Mouse (Mus musculus) intestine, embryonic 16.5 days (tissue): ENCODE data around the gene Tm9sf3. TPM values are rescaled to one million over a fixed set of nuclear protein-coding genes. Genes with fewer than 3 reads are reported as not detected.

Experiments used
- ATAC-seq: fragments of 200-750 bp; cut with Nextera tagmentation; 2 replicates; pipeline ENCODE4 v1.8.0; 2017; ENCODE audit warnings: moderate TSS enrichment, moderate library complexity
- H3K27ac ChIP-seq: fragments of 300-500 bp; sonication (generic); 2 replicates; pipeline ENCODE4 v1.5.1; 2014; ENCODE audit warnings: mild to moderate bottlenecking, low read length
- H3K27me3 ChIP-seq: fragments of 300-500 bp; sonication (generic); replicated peaks from 2 replicates; pipeline ENCODE4 v1.6.1; 2014; ENCODE audit warnings: low read length, control low read depth, mixed read lengths; ENCODE audit not compliant: control insufficient read depth, insufficient read depth
- H3K36me3 ChIP-seq: fragments of 300-500 bp; sonication (generic); 2 replicates; pipeline ENCODE4 v1.6.1; 2014; ENCODE audit warnings: low read length, control low read depth; ENCODE audit not compliant: control insufficient read depth, insufficient read depth
- H3K4me1 ChIP-seq: fragments of 300-500 bp; sonication (generic); 2 replicates; pipeline ENCODE4 v1.6.1; 2014; ENCODE audit warnings: low read length, control low read depth, mixed read lengths; ENCODE audit not compliant: control insufficient read depth, insufficient read depth
- H3K4me2 ChIP-seq: fragments of 300-500 bp; sonication (generic); 2 replicates; pipeline ENCODE4 v1.6.1; 2014; ENCODE audit warnings: low read depth, low read length, control low read depth
- H3K4me3 ChIP-seq: fragments of 300-500 bp; sonication (generic); 2 replicates; pipeline ENCODE4 v1.5.1; 2014; ENCODE audit warnings: mild to moderate bottlenecking, low read length
- H3K9ac ChIP-seq: fragments of 300-500 bp; sonication (generic); 2 replicates; pipeline ENCODE4 v1.6.1; 2014; ENCODE audit warnings: low read depth, low read length
- H3K9me3 ChIP-seq: fragments of 300-500 bp; sonication (generic); 2 replicates; pipeline ENCODE4 v1.6.1; 2016; ENCODE audit warnings: low read length, control low read depth; ENCODE audit not compliant: control insufficient read depth
- WGBS: fragments of 180-500 bp; shearing (Covaris S2); extraction: QIAGEN DNeasy Blood & Tissue Kit; methylation state at CpG from one replicate; pipeline ENCODE4 v1.1.7; 2014; 5-methylcytosine and 5-hydroxymethylcytosine counted together
- polyA plus RNA-seq: library from polyadenylated mRNA; unstranded; fragments of >200 nt; fragmentation: Nextera tagmentation; extraction: Ambion mirVana; gene quantifications from 2 replicates; pipeline ENCODE4 v1.2.1, GENCODE M21; 2015

Gene Tm9sf3
- polyA plus RNA-seq, 1 experiment from 2014 or later, result 130 TPM

DNA sequence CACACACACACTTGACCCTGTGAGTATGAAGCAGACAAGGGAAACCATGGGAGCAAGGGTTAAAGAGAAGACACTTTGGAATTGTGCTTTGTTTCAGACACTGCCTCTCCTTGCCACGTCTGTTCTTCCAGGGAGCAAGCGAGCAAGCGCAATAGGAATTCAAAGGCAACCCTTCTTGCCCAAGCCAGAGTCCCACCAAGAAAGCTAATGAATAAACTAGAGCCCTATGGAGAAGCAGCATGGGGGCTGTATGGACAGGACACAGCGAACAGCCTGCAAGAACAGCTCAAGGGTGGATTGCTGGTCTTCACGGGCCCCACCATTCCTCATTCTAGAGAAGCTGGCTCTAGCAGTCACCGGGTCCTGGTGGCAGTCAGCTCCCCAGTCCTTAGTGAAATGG is 24.8 kb upstream of the Tm9sf3 start:
- H3K36me3 ChIP-seq, result no peaks in the 10 kb centered on the region
- H3K4me3 ChIP-seq, result no peak overlapping the region
- H3K27me3 ChIP-seq, result no peaks in the 10 kb centered on the region
- no peak overlapping the region for H3K9ac ChIP-seq
- H3K4me1 ChIP-seq, result peaks cover 17% of the 10 kb centered on the region
- no peak overlapping the region for H3K27ac ChIP-seq
- no peak overlapping the region for H3K4me2 ChIP-seq
- ATAC-seq, result no peak
- 68% methylated on average over 6 of the region's 6 CpGs for WGBS
- no peaks in the 10 kb centered on the region for H3K9me3 ChIP-seq

DNA sequence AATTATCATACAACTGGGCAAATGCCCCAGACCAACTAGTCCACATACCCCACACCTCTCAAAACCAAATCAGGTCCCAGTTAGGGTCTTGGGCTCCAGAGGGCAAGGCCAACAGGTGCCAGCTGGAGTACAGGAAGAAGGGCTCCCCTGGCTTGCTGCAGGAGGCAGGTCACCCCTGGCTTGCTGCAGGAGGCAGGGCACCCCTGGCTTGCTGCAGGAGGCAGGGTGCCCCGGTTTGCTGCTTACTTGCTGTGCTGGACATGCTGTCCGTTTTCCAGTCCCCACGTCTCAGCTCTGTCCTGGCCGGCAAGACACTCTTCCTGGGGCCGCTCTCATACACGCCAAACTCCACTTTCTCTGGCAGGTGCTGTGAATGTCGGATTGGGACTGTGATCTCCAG is 23.4 kb upstream of the Tm9sf3 start:
- Histone ChIP-seq H3K4me1 (peaks cover 26% of the 10 kb centered on the region), H3K36me3 (no peaks in the 10 kb centered on the region), H3K9me3 (no peaks in the 10 kb centered on the region), H3K4me3 (no peak overlapping the region), H3K27ac (no peak overlapping the region), H3K9ac (no peak overlapping the region), H3K27me3 (no peaks in the 10 kb centered on the region), H3K4me2 (no peak overlapping the region)
- ATAC-seq, result no peak
- 89% methylated on average over 7 of the region's 7 CpGs for WGBS

DNA sequence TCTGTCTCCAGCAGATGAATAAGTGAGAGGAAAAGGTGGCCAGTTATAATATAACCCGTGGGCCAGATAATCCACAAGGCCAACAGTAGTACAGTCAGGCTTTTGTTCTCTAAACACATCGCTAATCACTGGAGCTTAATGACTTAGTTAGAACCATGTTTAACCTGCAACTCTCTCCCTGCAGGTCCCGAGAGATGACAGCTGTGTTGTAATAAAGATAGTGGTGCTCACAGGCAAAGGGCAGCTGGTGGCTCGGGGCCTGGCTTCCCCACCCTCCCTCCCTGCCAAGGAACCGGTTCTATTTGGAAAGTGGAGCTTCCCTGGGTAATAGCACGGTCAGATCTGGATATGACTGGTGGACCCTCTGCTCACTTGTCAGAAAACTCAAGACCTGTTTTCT is 20.7 kb upstream of the Tm9sf3 start:
- H3K27me3 ChIP-seq, result no peaks in the 10 kb centered on the region
- H3K9me3 ChIP-seq, result no peaks in the 10 kb centered on the region
- 27% methylated on average over 6 of the region's 6 CpGs for WGBS
- H3K27ac ChIP-seq, result peak overlapping the region; percentile 56
- peak; percentile 78 for ATAC-seq
- no peak overlapping the region for H3K4me3 ChIP-seq
- no peak overlapping the region for H3K4me2 ChIP-seq
- H3K9ac ChIP-seq, result no peak overlapping the region
- H3K36me3 ChIP-seq, result no peaks in the 10 kb centered on the region
- H3K4me1 ChIP-seq, result peaks cover 26% of the 10 kb centered on the region

DNA sequence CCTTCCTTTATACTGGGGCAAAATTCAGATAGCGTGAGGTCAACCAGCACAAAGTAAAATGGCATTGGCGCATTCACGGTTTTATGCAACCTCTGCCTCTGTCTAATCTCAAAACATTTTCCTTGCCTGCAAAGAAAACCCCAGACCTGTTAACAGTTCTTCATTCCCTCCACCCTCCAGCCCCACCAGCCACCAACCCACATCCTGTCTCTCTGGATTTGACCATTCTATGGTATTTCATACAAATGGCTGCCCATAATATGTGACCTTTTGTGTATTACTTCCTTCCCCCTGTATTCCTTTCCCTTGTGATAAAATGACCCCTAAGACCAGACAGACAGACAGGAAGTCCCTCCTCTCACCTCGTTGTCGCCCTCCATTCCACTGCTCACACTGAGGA is 18.9 kb upstream of the Tm9sf3 start:
- Histone ChIP-seq H3K4me1 (peaks cover 26% of the 10 kb centered on the region), H3K9me3 (no peaks in the 10 kb centered on the region), H3K4me2 (no peak overlapping the region), H3K4me3 (no peak overlapping the region), H3K36me3 (no peaks in the 10 kb centered on the region), H3K9ac (no peak overlapping the region), H3K27ac (no peak overlapping the region), H3K27me3 (no peaks in the 10 kb centered on the region)
- WGBS, result 58% methylated on average over 5 of the region's 5 CpGs
- ATAC-seq, result no peak

DNA sequence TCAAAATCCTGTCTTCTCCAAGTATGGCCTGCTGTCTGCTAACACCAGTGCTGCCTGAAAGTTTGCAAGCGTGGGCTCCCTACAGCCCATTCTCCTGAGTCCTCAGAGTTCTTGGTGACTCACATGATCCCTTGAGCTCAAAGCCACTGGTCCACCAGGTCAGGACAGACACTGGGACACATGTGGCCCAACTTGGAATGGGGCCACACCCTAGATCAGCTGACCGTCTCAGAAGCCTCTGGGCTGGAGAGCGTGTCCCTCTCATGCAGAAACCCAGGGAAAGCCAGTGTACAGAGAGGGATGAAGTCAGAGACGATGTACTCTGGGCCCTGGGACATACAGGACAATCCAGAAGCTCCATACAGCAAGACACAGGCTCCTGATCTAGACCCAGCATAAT is 18.4 kb upstream of the Tm9sf3 start:
- no peaks in the 10 kb centered on the region for H3K36me3 ChIP-seq
- peaks cover 26% of the 10 kb centered on the region for H3K4me1 ChIP-seq
- no peak overlapping the region for H3K4me3 ChIP-seq
- no peaks in the 10 kb centered on the region for H3K9me3 ChIP-seq
- WGBS, result 86% methylated on average over 4 of the region's 4 CpGs
- H3K27ac ChIP-seq, result no peak overlapping the region
- no peak overlapping the region for H3K9ac ChIP-seq
- no peaks in the 10 kb centered on the region for H3K27me3 ChIP-seq
- ATAC-seq, result no peak
- no peak overlapping the region for H3K4me2 ChIP-seq

DNA sequence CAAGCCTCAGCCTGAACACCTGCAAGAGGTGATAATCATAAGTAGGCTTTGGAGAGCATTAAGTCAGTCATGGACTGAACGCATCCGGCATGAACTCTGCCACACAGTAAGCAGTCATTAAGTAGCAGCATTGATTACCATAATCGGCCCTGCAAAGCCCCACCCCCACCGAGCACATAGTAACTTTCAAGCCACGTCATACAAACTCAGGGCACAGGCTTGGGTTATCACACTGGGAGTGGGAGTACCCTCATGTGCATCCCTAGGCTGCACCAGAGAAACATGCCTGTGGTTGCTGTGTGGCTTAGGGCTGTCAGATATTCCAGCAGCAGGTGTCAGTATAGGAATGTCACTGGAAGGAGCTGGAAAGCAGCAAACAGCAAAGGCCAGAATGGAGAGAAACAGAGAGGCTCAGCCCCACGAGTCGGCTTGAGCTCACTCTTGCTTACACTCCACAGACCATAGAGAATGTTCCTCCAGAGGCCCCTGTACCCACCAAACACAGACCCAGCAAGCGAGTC is 16.0 kb upstream of the Tm9sf3 start:
- Histone ChIP-seq H3K4me2 (no peak overlapping the region), H3K36me3 (no peaks in the 10 kb centered on the region), H3K27me3 (no peaks in the 10 kb centered on the region), H3K27ac (no peak overlapping the region), H3K4me1 (peaks cover 16% of the 10 kb centered on the region), H3K9me3 (no peaks in the 10 kb centered on the region), H3K9ac (no peak overlapping the region), H3K4me3 (no peak overlapping the region)
- ATAC-seq, result no peak
- WGBS, result 61% methylated on average over 8 of the region's 8 CpGs

DNA sequence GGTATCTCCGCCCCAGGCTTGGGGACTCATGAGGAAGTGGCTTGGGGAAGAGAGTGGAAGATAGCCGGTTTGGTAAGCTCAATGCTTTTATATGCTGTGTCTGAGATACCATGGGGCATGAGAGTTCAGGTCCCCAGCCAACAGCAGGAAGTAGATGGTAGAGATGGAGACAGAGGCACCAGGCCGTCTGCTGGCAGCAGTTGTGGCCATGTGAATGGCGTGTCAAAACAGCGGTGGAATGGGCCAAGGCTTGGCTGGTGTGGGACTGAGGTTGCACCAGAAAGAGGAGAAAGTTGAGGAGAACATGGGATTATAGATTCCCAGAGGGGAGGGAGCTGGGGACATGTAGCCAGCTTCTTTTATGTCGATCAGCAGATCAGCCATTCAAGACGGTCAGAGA is 14.8 kb upstream of the Tm9sf3 start:
- H3K27me3 ChIP-seq, result no peaks in the 10 kb centered on the region

DNA sequence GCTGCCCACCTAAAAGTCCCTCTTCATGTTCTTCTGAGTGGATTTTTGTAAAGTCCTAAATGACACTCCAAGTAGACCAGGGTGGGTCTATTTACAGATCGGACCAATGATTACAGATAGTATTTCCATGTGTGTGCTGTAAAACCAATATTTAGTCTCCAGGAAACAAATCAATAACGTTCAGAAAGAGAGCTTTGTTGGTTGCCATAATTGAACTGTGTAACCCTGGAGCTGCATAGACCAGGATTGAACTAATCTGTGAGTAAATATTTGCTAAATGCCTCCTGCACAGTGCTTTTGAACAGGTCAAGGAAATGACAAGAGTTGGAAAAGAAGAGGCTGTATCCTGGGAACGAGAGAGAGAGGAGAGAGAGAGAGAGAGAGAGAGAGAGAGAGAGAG is 11.8 kb upstream of the Tm9sf3 start:
- no peak overlapping the region for H3K9ac ChIP-seq
- ATAC-seq, result peak; percentile 78
- WGBS, result 36% methylated on average over 3 of the region's 3 CpGs

More for the DNA sequence above, 14.8 kb upstream of the Tm9sf3 start:
- Histone ChIP-seq H3K36me3 (no peaks in the 10 kb centered on the region), H3K4me3 (no peak overlapping the region), H3K27ac (no peak overlapping the region), H3K4me2 (no peak overlapping the region), H3K9me3 (no peaks in the 10 kb centered on the region), H3K4me1 (peaks cover 9% of the 10 kb centered on the region), H3K9ac (no peak overlapping the region)
- ATAC-seq, result no peak
- WGBS, result 85% methylated on average over 7 of the region's 7 CpGs

DNA sequence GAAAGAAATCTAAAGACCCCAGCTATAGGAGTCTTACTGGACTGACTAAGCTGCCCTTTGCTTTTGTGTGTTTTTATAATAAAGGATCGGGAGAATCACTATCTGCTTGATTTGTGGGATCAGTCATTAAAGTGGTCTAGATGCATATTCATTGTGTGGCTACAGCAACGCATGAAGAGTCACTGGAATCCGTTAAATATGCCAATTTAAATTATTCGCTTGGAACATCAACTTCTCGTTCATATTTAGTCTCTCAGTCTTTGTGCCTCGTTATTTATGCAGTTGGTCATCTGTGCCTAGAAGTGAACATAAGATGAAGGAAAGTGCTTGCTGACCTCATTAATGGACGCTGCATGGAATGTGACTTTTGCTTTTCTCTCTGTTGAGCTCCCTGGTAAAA is 7.1 kb upstream of the Tm9sf3 start:
- Histone ChIP-seq H3K4me1 (no peaks in the 10 kb centered on the region), H3K36me3 (no peaks in the 10 kb centered on the region), H3K27ac (no peak overlapping the region), H3K9ac (no peak overlapping the region), H3K27me3 (no peaks in the 10 kb centered on the region), H3K4me3 (no peak overlapping the region), H3K9me3 (no peaks in the 10 kb centered on the region), H3K4me2 (no peak overlapping the region)
- ATAC-seq, result no peak
- whole genome bisulfite sequencing, result 76% methylated on average over 7 of the region's 7 CpGs

More for the DNA sequence above, 11.8 kb upstream of the Tm9sf3 start:
- no peaks in the 10 kb centered on the region for H3K27me3 ChIP-seq
- H3K27ac ChIP-seq, result no peak overlapping the region
- no peaks in the 10 kb centered on the region for H3K9me3 ChIP-seq
- H3K4me3 ChIP-seq, result no peak overlapping the region
- H3K36me3 ChIP-seq, result no peaks in the 10 kb centered on the region
- H3K4me1 ChIP-seq, result no peaks in the 10 kb centered on the region
- no peak overlapping the region for H3K4me2 ChIP-seq

DNA sequence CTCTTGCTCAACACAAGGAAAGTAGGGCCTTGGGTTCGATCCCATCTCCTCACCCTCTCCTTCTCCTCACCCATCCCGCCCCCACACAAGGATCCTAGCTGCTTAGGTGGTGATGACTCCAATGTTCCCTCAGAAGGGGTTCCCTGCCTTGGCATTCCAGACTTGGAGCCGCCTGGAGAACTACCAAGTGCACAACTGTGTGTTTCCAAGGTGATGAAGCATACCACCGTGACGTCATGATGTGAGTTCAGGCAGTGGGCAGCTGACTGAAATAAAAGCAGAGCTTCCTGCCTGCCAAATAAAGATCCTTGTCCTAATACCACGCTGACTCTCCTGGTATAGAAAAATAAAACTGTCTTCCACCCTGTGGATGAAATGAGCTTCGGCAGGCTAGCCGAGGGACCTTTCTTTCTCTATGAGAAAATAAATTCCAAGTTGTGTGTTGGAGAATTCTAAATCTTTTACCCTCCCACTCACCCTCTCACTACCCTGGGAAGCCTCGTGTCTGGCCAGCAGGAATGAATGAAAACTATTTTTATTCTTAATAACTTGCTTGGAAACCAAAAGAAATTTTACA is 6.4 kb upstream of the Tm9sf3 start:
- Histone ChIP-seq H3K4me2 (no peak overlapping the region), H3K9ac (no peak overlapping the region), H3K36me3 (no peaks in the 10 kb centered on the region), H3K9me3 (no peaks in the 10 kb centered on the region), H3K27ac (no peak overlapping the region), H3K4me3 (no peak overlapping the region), H3K4me1 (no peaks in the 10 kb centered on the region), H3K27me3 (no peaks in the 10 kb centered on the region)
- WGBS, result 59% methylated on average over 9 of the region's 9 CpGs
- ATAC-seq, result peak; percentile 42; the same call in 1 of the 2 replicates
